Mouse (Mus musculus): Measurements from ENCODE around the gene Ccdc157.
"Not testable (repeated sequence)": the region's sequence is repeated elsewhere in the genome, so short reads cannot be mapped to it uniquely, and the experiment has no call there.

Gene Ccdc157

GRCm38 (mm10) chr11:4133450-4133849 lies 26.6 kb downstream of the Ccdc157 start:
- in situ Hi-C loops (cut with MboI, MseI) = loop anchor here (5.0 kb wide), 1 partner anchor 81 kb away; no protein-coding TSS in a partner anchor

GRCm38 (mm10) chr11:4128461-4128860 lies 31.6 kb downstream of the Ccdc157 start:
- in situ Hi-C loops (cut with MboI, MseI) = not testable (repeated sequence)

- in situ Hi-C loops (cut with MboI, MseI) = no loop called here
These were observed 33.0 kb downstream of the Ccdc157 start for GRCm38 (mm10) chr11:4127059-4127458.

- in situ Hi-C loops (cut with MboI, MseI) = no loop called here
These were observed 36.2 kb downstream of the Ccdc157 start for GRCm38 (mm10) chr11:4123922-4124321.

GRCm38 (mm10) chr11:4122742-4123579 lies 37.1 kb downstream of the Ccdc157 start, which contains the start of gene Sec14l2:
TSS of gene Sec14l2 (minus strand) at chr11:4123415.
- in situ Hi-C loops (cut with MboI, MseI) = no loop called here

- in situ Hi-C loops (cut with MboI, MseI) = no loop called here
These were observed 37.9 kb downstream of the Ccdc157 start for GRCm38 (mm10) chr11:4122226-4122625.

- in situ Hi-C loops (cut with MboI, MseI) = no loop called here
These were observed 38.4 kb downstream of the Ccdc157 start for GRCm38 (mm10) chr11:4121691-4122090.

- in situ Hi-C loops (cut with MboI, MseI) = no loop called here
These were observed 40.5 kb downstream of the Ccdc157 start for GRCm38 (mm10) chr11:4119635-4120034.

- in situ Hi-C loops (cut with MboI, MseI) = no loop called here
These were observed 41.8 kb downstream of the Ccdc157 start for GRCm38 (mm10) chr11:4118081-4118921.

GRCm38 (mm10) chr11:4117372-4118071 lies 42.6 kb downstream of the Ccdc157 start:
- in situ Hi-C loops (cut with MboI, MseI) = no loop called here

GRCm38 (mm10) chr11:4116458-4117141 lies 43.5 kb downstream of the Ccdc157 start:
- in situ Hi-C loops (cut with MboI, MseI) = no loop called here

GRCm38 (mm10) chr11:4115407-4115806 lies 44.7 kb downstream of the Ccdc157 start:
- in situ Hi-C loops (cut with MboI, MseI) = no loop called here

- in situ Hi-C loops (cut with MboI, MseI) = not testable (repeated sequence)
These were observed 45.6 kb downstream of the Ccdc157 start for GRCm38 (mm10) chr11:4114541-4114940.

GRCm38 (mm10) chr11:4113970-4114369 lies 46.1 kb downstream of the Ccdc157 start:
- in situ Hi-C loops (cut with MboI, MseI) = no loop called here

GRCm38 (mm10) chr11:4113496-4113895 lies 46.6 kb downstream of the Ccdc157 start:
- in situ Hi-C loops (cut with MboI, MseI) = no loop called here

GRCm38 (mm10) chr11:4112861-4113260 lies 47.2 kb downstream of the Ccdc157 start:
- in situ Hi-C loops (cut with MboI, MseI) = no loop called here

GRCm38 (mm10) chr11:4112033-4112432 lies 48.1 kb downstream of the Ccdc157 start:
- in situ Hi-C loops (cut with MboI, MseI) = no loop called here

- in situ Hi-C loops (cut with MboI, MseI) = no loop called here
These were observed 51.4 kb downstream of the Ccdc157 start for GRCm38 (mm10) chr11:4108691-4109090.

- in situ Hi-C loops (cut with MboI, MseI) = not testable (repeated sequence)
These were observed 52.2 kb downstream of the Ccdc157 start for GRCm38 (mm10) chr11:4107901-4108300.

GRCm38 (mm10) chr11:4105444-4105843 lies 54.6 kb downstream of the Ccdc157 start:
- in situ Hi-C loops (cut with MboI, MseI) = no loop called here

- in situ Hi-C loops (cut with MboI, MseI) = no loop called here
These were observed 55.1 kb downstream of the Ccdc157 start for GRCm38 (mm10) chr11:4104989-4105388.

Measured in T-helper 1 cell (primary cell).